20 mouse cellular contexts compared by ENCODE assay signal in genomic region chr13:41844071-41844470, GRCm38 (mm10). TPM values are rescaled to one million over a fixed set of nuclear protein-coding genes. Genes with fewer than 3 reads are reported as not detected.
"Had no signal": no experiment of that assay in that cellular context is flagged by ENCODE, and none has a peak within 500 bp of the region (broad histone marks: within the 10 kb centered on the region; RNA-seq: fewer than 3 reads in every experiment).

No protein-coding gene starts in this region.

- H3K4me2 ChIP-seq: intestine, embryonic 15.5 days; limb, embryonic 12.5 days; limb, embryonic 15.5 days; lung, embryonic 15.5 days; midbrain, embryonic 13.5 days; neural tube, embryonic 13.5 days; stomach, embryonic 15.5 days had no signal

- H3K4me3 ChIP-seq: intestine, embryonic 15.5 days; limb, embryonic 12.5 days; limb, embryonic 15.5 days; lung, embryonic 15.5 days; megakaryocyte, embryonic 14.5 days; midbrain, embryonic 10.5 days; midbrain, embryonic 13.5 days; myocyte; neural tube, embryonic 13.5 days; stomach, embryonic 15.5 days had no signal

- ATAC-seq: intestine, embryonic 15.5 days; midbrain, embryonic 13.5 days; midbrain, embryonic 16.5 days had no signal

- H3K9ac ChIP-seq: intestine, embryonic 15.5 days; limb, embryonic 12.5 days; limb, embryonic 15.5 days; liver, embryonic 14.5 days; lung, embryonic 15.5 days; midbrain, embryonic 13.5 days; neural tube, embryonic 13.5 days; stomach, embryonic 15.5 days had no signal

- H3K9me3 ChIP-seq: intestine, embryonic 15.5 days; limb, embryonic 12.5 days; limb, embryonic 15.5 days; lung, embryonic 15.5 days; midbrain, embryonic 10.5 days; midbrain, embryonic 13.5 days; neural tube, embryonic 13.5 days; stomach, embryonic 15.5 days had no signal

- H3K27me3 ChIP-seq: intestine, embryonic 15.5 days; limb, embryonic 12.5 days; limb, embryonic 15.5 days; lung, embryonic 15.5 days; midbrain, embryonic 13.5 days; neural tube, embryonic 13.5 days; stomach, embryonic 15.5 days had no signal

- DNase-seq: left cerebral cortex, postnatal 4 days; lung, adult 18-20 months; lung, postnatal 10 days; lung, postnatal 36 days; retina, postnatal 1 day; right cerebral cortex, postnatal 25 days; spleen, adult 18-20 months; thymus, postnatal 25 days had no signal

- H3K27ac ChIP-seq: intestine, embryonic 15.5 days; limb, embryonic 12.5 days; limb, embryonic 15.5 days; liver, embryonic 14.5 days; lung, embryonic 15.5 days; midbrain, embryonic 10.5 days; midbrain, embryonic 13.5 days; neural tube, embryonic 13.5 days; stomach, embryonic 15.5 days had no signal

- H3K4me1 ChIP-seq: intestine, embryonic 15.5 days; limb, embryonic 12.5 days; limb, embryonic 15.5 days; megakaryocyte, embryonic 14.5 days; midbrain, embryonic 10.5 days; midbrain, embryonic 13.5 days; neural tube, embryonic 13.5 days; stomach, embryonic 15.5 days had no signal

- H3K36me3 ChIP-seq: intestine, embryonic 15.5 days; limb, embryonic 12.5 days; limb, embryonic 15.5 days; lung, embryonic 15.5 days; midbrain, embryonic 10.5 days; midbrain, embryonic 13.5 days; neural tube, embryonic 13.5 days; stomach, embryonic 15.5 days had no signal

RNA-seq across cellular contexts. Expression of gene Adtrp, which starts 3.4 kb away (rescaled TPM):
- total RNA-seq: left cerebral cortex, postnatal 4 days had no signal
- polyA plus RNA-seq: midbrain, embryonic 10.5 days; midbrain, embryonic 13.5 days; midbrain, embryonic 16.5 days; myocyte had no signal
